Mouse (Mus musculus) liver (tissue): ENCODE measurements at regions not wholly inside any gene's neighbourhood (a gene's known extent, or its start where the extent isn't known, plus 50 kb on each side); places are given as distances from the start of the nearest gene placed in this dataset.
A peak's percentile ranks its signal among the peaks of the same experiment; 100 is the strongest.

ENCODE experiments used
- DNase-seq: peaks from one replicate; pipeline ENCODE4 v3.0.0-alpha.2; 2020; ENCODE audit warnings: mixed read lengths

DNA sequence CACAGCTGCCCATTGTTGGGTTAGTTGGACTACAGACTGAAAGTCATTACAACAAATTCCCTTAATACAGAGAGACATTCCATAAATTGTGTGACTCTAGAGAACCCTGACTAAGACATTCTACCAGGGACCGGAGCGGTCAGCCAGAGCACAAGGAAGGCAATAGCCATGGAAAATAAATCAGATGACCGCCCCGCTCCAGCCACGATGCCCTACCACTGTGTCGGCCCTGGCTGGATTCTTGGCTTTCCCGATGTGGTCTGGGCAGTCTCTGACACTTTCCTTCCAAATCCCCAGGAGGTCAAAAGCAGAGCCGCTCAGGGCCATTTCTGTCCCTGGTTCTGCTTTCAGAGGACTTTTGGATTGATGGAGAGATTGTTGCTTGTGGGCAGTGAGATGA, 57.8 kb downstream of the Lsm3 start:
- no peak for DNase-seq

DNA sequence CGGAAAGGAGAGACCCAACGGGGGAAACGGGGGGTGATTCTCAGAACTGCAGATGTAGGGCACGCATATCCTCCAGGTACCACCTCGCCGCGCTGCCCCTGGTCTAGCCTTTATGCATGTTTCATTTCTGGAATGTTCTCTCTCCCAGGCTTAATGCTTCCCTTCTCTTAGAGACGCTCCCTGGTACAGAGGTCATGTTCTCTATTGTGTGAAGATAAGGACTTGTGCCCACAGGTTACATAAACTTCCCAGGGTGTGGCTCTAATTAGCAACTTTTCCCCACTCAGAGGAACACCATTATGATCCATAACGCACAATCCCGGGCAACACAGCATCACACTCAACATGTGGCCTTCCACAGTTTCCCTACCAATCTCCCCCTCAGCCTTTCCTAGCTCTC, 58.7 kb downstream of the Lsm3 start:
- no peak for DNase-seq

DNA sequence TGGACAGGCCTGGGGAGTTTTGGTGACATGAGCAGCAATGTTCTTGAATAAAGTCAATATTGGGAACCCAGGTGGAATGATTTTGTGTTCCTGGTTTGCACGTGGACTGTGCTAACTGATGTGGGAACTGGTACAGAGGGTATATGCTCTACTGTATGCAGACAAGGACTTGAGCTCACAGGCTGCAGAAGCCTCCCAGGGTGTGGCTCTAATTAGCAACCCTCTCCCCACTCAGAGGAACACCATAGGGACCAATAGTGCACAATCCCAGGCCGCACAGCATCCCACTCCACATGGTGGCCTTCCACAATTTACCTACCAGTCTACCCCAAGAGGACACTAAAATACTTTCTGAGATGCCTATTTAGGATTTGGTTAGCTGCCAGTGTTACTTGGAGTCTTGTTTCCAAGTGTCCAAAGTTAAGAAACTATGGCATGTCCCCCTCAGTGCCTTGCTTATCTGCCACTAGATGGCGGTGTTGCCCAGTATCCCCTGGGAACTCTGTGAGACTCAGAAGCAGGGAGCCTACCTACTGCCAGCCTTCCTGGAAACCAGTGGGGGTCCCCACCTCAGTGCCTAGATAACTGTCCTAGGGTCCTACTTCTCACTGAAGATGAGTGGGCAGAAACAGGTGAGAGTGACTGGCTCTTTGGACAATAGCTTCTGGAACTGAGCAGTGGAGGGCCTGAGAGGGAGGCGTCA, 60.1 kb downstream of the Lsm3 start:
- peak; percentile 64 for DNase-seq

DNA sequence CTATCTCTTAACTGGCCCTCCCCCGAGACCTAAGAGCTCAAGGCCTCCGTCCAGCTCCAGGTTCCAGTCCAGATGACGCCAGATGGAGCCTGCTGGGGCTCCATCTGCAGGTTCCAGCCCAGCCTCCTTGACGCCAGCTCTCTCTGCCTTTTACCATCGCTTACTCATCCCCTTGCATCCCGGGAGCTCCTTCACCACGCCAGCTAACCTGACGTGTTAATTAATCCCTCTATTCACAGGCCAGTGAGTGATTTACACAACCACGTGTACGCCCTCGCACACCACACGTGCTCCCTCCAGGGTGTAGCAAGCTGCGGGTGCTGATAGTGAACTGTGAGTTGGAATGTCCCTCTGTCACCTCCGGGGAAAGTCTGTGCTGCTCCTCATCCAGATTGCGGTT, 61.2 kb downstream of the Lsm3 start:
- DNase-seq: no peak

DNA sequence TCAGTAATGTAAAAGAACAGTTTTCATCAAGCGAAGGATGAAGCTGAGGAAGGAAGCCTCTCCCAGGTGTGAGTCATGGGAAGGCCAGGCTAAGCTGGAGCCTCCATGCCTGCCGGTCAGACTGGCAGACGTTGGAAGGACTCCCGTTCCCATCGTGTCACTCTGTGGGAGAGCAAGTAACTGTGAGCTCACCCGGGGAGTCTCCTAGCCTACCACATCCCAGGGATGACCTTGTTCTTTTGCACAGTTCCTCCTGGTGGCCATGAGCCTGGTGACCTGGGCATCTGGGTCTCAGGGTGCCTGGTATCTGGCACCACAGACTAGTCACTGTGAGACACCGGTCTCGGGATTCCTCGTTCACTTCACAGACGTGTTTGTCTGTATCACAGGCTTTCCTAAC, 63.9 kb downstream of the Lsm3 start:
- DNase-seq: no peak

DNA sequence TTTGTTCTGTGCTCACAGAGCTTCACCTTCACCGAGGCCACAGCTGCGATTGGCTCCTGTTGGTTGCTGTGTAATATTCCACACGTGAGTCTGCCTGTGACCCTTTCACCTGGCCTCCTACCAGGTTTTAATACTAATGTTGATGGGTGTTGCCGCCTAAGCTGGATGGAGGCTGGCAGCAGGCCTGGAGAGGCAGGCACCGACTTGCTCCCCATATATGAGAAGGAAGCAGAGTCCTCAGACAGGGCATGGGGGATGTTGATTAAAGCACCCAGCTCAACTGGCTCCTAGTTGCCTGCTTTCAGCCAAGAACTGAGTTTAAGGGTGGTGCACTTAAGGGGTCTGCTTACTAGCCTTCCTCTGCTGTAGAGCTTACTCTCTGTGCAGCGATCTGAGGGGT, 64.9 kb downstream of the Lsm3 start:
- no peak for DNase-seq

DNA sequence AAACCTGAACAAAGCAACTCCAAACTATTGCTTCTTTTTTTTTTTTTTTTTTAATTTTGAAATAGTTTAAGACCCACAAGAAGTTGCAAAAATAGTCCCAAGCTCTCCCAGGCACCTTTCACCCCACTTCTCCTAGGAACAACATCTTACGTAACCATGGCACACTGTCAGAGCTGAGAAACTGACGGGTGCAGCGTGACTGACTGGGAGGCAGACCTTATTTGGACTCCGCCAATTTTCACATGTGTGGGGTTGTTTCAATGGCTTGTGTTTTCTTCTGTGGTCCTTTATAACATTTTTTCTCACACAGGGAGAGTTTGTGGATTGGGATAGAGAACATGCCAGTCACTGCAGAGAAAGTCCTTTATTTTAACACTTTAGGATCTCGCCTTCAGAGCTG, 66.6 kb downstream of the Lsm3 start:
- DNase-seq: no peak

DNA sequence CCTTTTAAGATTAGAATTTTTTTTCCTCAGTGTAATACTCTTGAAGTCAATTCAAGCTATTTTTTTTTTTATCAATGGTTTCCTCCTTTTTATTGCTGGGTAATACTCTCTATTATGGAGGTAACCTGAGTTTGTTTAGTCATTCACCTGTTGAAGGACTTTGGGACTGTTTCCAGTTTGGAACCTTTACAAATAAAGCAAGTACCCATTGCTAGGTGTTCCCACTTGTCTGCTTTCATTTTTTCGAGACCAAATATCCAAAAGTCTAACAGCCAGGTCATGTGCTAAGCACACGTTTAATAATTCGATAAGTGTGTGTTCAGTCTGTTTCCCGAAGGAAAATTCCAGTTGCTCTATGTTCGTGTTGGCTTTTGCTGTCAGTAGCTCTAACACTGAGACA, 67.6 kb downstream of the Lsm3 start:
- DNase-seq: no peak

DNA sequence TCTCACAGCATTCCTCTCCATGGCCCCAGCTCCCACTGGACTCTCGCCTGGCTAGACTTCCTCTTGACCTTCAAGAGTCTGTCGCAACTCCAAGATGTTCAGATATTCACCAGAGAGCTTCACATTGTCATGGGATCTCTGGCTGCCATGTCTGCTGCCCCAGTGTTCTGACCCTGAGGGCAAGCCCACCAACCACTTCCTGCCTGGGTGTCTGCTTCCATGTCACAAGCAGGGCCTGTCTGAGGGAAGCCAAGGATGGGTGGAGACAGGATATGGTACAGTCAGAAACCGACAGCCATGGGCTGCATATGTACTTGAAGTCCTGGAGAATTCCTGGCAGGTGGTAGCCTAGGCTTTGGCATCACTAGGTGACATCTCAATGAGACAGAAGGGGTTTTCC, 69.8 kb downstream of the Lsm3 start:
- no peak for DNase-seq

DNA sequence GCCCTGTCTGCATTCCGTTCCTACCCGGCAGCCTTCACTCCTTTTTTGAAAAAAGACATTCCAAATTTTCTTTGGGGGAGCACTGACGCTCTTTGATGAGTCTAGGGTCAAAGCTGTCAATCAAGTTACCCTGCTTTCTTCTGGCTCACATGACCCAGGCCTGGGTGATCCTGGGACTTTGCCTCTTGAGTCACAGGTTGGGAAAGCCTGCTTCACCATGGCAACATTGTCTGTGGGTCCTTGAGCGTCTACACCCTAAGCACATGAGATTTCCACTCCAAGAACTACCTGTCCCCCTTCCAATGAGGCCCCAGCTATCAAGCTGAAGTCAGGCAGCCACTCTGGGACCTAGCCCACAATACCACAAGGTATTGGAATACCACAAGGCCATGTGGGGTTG, 73.5 kb downstream of the Lsm3 start:
- DNase-seq: no peak

DNA sequence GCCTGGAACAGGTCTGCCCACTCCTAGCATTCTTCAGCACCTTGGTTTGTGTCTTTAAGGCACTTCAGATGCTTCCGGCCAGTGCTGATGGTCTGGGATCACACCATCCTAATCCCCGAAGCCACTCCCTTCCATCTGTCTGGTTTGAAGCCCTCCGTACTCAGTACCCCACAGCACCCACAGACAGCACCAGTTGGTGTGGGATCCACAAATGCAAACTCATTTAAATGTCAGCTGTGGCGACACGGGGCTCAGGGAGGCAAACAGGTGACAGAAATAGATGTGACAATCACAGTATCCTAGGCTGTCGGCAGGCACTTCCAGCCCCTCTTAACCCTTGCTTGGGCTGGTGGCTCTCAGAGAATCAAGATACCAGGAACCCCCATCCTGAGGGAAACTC, 74.7 kb downstream of the Lsm3 start:
- DNase-seq: no peak

DNA sequence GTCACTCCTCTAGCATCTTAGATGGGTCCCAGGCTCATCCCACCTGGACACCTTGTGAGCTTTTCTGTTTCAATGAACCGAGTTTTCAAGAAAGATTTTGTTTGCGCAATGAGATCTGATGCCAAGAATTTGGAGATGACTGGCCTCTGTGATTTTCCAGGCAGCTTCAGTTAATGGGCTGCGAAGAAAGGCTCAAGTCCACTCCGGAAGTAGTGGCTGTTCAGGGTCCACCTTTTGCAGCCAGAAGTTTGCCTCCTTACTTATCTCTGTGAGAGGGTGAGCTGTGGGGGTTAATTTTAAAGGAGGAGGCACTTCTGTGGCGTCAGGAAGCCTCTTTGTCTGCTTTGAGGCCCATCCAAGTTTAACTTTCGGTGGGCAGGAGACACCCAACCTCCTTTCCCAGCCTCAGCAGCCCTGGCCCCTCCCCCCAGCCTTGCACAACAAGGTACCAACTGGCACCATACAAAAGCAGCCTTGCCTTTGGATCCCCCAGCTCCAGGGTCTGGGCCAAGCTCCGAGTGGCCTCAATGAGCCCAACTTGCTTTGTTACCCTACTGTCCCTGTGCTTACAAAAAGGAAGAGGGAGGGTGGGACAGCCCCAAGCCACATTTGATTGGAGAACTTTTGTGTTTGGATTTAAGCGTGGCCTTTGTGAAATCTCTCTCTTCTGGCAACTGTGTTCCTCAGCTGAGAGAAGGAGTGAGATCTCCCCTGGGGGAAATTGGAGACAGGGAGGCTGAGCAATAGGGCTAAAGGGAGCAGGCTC, 75.3 kb downstream of the Lsm3 start:
- DNase-seq: peak; percentile 19

DNA sequence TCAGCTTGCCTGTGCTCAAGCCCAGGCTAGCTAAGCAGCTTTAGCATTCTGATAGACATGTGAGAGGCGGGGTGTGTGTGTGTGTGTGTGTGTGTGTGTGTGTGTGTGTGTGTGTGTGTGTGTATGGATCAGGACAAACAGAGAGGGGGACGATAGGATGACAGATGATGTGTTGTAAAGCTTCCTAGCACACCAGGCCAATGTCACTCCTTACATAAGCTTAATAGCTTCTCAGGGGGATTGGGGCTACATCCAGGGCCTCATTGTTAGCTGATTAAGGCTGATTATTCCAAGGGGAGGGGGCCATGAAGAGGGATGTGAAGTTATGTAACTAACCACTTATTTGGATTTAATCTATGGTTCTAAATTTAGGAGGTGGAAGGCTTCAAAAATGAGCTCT, 76.9 kb downstream of the Lsm3 start:
- no peak for DNase-seq

DNA sequence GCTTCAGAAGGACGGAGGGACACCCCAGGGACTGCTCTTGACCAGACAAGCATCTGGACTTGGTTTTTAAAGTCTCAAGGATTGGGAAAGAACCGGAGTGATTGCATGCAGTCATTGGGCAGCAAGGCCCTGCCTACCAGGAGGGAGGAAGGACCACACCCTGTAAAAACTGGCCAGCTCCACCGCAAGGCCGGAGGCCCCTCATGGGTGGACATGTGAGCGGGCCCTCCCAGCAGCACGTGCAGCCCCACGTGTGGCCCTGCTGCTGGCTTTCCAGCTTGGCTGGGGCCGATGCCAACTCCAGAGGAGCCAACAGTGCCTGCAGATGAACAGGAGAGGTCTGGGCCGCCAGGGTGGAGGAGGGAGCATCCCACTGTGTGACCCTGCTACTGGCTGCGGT, 83.2 kb downstream of the Lsm3 start:
- no peak for DNase-seq

DNA sequence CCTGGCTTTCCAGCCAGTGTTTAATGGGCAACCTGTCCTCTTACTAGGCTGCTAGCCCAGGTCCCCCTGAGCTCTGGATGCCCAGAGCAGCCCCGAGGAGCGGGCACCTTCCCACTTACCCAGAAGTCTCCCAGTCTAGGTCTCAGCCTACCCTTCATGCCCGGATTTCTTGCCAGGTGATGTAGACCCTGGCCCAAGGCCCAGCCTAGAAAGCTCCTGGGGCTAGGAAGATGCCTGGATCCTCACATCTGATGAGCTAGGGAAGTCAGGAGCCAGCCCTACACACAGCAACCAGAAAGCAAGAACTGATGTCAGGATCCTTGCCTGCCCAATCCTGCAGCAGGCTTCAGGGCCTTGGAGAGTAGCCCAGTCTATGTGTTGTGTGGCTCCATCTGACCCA, 83.7 kb upstream of the Slc6a6 start:
- DNase-seq: no peak

DNA sequence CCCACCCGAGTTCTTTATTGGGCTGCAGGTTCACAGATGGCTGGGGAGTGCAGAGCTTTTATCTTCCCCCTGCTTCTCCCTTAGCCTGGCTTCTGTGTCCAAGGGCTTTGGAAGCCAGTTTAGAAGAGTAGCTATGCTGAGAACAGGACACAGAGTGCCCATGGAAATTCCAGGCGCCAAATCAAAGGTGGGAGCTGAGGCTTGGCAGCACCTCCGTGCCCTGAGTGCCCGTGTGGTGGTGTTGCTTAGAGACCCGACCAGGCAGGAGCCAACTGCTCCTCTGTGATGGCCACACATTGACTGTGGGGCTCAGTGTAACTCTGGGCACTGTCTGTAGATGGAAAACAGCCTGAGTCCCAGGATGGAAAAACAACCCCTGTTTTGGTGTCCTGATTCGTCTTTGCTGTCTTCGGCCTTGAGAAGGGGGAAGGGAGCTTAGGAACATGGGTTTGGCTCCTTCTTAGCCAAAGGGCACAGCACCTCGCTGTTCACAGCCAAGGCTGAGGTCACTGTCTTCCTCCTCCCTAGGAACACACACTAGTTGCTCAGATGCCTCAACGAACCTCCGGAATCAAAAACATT, 77.1 kb upstream of the Slc6a6 start:
- no peak for DNase-seq

DNA sequence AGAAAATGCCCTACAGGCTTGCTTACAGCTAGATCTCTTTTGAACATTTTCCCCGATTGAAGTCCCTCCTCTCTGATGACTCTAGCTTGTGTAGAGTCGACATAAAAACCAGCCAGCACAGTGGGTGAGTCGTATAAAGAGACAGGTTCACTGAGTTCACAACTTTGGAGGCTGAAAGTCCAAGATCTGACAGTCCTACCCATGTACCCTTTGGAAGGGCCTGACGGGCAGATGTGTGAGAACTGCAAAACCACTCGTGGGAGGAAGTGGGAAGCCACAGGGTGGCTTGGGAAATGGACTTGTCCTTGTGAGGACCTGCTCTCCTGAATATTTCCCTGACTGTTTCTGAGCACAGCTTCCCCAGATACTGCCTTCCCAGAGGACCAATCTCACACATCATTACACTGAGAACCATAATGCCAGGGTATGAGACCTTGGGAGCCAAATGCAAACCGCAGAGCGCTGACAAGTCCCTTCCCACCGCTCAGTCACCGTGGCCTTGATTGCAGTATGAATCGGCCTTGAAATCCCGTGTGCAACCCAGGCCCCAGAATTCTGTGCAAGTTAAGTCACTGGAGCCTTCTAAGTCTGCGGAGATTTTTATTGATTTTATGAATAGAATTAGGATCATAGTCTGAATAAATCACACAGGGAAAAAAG, 76.1 kb upstream of the Slc6a6 start:
- DNase-seq: no peak

DNA sequence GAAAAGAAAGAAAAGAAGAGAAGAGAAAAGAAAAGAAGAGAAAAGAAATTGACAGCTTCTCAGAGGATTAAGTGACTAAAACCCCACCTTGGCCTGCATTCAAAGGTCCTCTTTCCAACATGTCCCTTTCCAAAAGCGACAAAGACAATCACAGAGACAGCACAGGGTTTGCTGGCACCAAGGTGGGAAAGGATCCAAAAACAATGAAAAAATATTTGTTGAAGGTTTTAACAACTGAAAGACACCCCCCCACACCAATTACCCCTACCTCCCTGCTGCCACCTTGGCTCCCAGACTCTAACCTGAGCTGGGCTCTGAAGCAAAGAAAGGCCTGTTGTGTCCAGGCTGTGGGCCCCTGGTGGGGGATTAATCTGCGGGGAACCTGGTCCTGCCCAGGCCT, 74.2 kb upstream of the Slc6a6 start:
- DNase-seq: no peak

DNA sequence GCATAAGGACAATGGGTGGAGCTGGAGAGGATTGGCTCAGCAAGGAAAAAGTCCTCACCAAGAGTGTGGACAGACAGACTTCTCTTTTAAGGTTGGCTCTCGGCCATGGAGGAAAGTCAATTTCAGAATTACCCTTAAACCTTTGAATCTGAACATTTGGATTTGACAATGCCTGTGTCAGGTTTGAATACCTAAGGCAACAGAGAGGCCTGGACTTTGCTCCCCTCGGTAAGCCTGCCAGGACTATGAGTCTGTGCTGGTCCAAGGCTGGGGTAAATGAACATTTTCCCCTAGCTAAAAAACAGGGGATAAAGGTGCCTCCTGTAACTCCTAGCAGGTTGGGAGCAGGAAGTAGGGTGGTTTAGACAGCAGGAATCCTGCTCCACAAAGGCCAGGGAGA, 68.8 kb upstream of the Slc6a6 start:
- no peak for DNase-seq

DNA sequence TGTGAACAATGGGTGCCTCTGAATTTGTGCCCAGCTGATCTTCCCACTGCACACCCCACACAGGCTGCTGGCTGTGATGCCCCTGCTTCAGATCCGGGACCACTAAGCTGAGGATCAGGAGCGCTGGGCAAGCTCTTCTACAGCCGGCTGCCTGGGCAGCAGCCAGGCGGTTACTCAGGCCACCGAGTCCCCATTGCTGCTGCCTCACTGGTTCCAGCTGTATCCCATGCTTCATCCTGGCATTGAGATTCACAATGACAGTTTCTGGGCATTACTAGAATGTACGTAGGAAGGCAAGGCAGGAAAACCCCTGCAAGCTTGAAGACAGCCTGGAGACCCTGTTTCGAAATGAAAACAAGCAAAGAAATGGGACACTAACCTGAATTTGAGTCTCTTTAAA, 67.3 kb upstream of the Slc6a6 start:
- DNase-seq: no peak

DNA sequence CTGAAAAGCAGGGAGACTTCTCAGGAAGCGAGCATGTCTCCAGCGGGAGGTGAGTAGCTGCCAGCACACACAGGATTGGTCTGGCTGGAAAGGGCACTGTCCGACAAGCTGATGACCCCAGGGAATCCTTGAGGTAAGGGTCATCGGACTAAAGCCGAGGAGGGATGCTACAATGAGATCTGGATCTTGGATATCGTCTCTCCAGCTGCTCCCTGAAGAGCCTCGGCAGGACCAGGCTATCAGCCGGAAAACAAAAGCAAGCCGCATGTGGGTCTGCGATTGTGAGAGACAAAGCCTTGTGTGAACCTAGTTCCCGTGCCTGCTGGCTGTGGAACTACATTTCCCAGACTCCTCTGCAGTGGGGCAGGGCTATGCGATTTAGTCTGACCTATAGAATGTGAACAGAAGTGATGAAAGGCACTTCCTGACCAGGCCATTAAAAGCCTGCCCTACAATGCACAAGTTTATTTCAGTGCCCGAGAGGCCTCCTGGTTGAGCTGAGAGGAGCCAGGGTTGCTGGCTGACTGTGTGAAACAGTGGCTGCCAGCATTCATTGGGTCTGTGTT, 66.7 kb upstream of the Slc6a6 start:
- peak; percentile 70 for DNase-seq

DNA sequence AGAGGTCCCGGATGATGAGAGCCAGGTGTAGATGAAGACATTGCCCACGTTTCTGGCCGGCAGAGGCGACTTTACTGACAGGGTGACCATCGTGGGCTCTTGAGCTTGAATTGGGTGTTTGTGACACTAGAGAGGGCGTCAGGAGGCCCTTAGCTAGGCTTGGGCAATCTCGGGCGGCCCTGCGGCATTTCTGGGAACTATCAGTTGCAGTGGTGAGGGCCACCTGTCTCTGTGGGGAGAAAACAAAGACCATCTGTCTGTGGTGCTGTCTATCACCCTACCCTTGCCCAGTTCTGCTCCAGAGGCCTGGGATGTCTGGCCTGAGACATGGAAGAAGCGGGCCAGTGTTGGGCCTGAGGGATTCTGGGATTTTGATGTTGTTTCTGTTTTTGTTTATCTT, 66.2 kb upstream of the Slc6a6 start:
- DNase-seq: peak; percentile 33

DNA sequence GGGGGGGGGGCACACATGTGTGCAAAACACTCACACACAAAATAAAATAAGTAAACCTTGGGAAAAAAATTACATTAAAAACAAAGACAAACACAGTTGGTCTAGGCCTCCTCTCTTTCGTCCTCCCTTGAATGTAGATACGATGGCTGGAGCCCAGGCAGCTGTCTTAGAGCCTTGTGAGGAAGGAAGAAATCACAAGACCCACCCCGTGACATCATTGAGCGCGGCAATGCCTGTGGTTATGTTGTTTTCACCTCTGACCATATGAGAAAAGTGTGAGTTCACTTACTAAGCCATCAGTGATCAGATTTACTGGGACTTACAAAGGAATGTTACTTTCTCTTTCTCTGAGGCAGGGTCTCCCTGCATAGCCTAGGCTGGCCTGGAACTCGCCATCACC, 64.8 kb upstream of the Slc6a6 start:
- no peak for DNase-seq
